Mouse (Mus musculus) liver, postnatal 0 days (tissue): ENCODE results near the gene Syt3. TPM values are rescaled to one million over a fixed set of nuclear protein-coding genes. Genes with fewer than 3 reads are reported as not detected.

Source experiments
- ATAC-seq: fragments of 200-750 bp; cut with Nextera tagmentation; 2 replicates; pipeline ENCODE4 v1.8.0; 2017; ENCODE audit warnings: mild to moderate bottlenecking, moderate library complexity
- DNase-seq: peaks from one replicate; pipeline ENCODE4 v3.0.0-alpha.2; 2016
- H3K27ac ChIP-seq: fragments of 300-500 bp; sonication (generic); 2 replicates; pipeline ENCODE4 v1.5.1; 2014; ENCODE audit warnings: antibody characterized with exemption, moderate library complexity, mild to moderate bottlenecking, low read depth
- H3K27me3 ChIP-seq: fragments of 300-500 bp; sonication (generic); 2 replicates; pipeline ENCODE4 v1.6.1; 2014; ENCODE audit warnings: low read length, control low read depth, mixed read lengths; ENCODE audit not compliant: insufficient read depth
- H3K36me3 ChIP-seq: fragments of 300-500 bp; sonication (generic); replicated peaks from 2 replicates; pipeline ENCODE4 v1.6.1; 2014; ENCODE audit warnings: mild to moderate bottlenecking, control low read depth, low read length, moderate library complexity, mixed read lengths; ENCODE audit not compliant: insufficient read depth
- H3K4me1 ChIP-seq: fragments of 300-500 bp; sonication (generic); 2 replicates; pipeline ENCODE4 v1.6.1; 2014; ENCODE audit warnings: antibody characterized with exemption, mild to moderate bottlenecking, control low read depth; ENCODE audit not compliant: insufficient read depth
- H3K4me2 ChIP-seq: fragments of 300-500 bp; sonication (generic); 2 replicates; pipeline ENCODE4 v1.6.1; 2014; ENCODE audit warnings: low read depth, mild to moderate bottlenecking, low read length, moderate library complexity, mixed read lengths
- H3K4me3 ChIP-seq: fragments of 300-500 bp; sonication (generic); 2 replicates; pipeline ENCODE4 v1.5.1; 2014; ENCODE audit warnings: low read depth, low read length
- H3K9ac ChIP-seq: fragments of 300-500 bp; sonication (generic); replicated peaks from 2 replicates; pipeline ENCODE4 v1.6.1; 2014; ENCODE audit warnings: mild to moderate bottlenecking, moderate library complexity
- H3K9me3 ChIP-seq: fragments of 300-500 bp; sonication (generic); 2 replicates; pipeline ENCODE4 v1.6.1; 2016; ENCODE audit warnings: mild to moderate bottlenecking, control low read depth, low read length, mixed read lengths
- CTCF ChIP-seq: sonication (generic); IDR thresholded peaks from 2 replicates; pipeline ENCODE4 v1.5.1; 2016; ENCODE audit warnings: antibody characterized with exemption, low read depth
- EP300 ChIP-seq: IDR thresholded peaks from 2 replicates; pipeline ENCODE4 v1.6.1; 2016; ENCODE audit warnings: antibody characterized with exemption, low read depth, mild to moderate bottlenecking
- WGBS: fragments of 180-500 bp; shearing (Covaris S2); extraction: QIAGEN DNeasy Blood & Tissue Kit; methylation state at CpG from one replicate; pipeline ENCODE4 v1.1.7; 2014; ENCODE audit not compliant: insufficient replicate concordance; 5-methylcytosine and 5-hydroxymethylcytosine counted together
- polyA plus RNA-seq: library from polyadenylated mRNA; unstranded; fragments of >200 nt; fragmentation: Nextera tagmentation; extraction: Ambion mirVana; gene quantifications from 2 replicates; pipeline ENCODE4 v1.2.1, GENCODE M21; 2015

Gene Syt3
- polyA plus RNA-seq, 1 experiment from 2014 or later, result 0.04 TPM

GRCm38 (mm10) chr7:44427666-44428065 lies 43.8 kb downstream of the Syt3 start:
- Histone ChIP-seq H3K27ac (no peak overlapping the region), H3K36me3 (no peaks in the 10 kb centered on the region), H3K9ac (no peak overlapping the region), H3K9me3 (no peaks in the 10 kb centered on the region), H3K4me2 (no peak overlapping the region), H3K27me3 (peaks cover 60% of the 10 kb centered on the region), H3K4me1 (no peaks in the 10 kb centered on the region), H3K4me3 (no peak overlapping the region)
- 20% methylated on average over 8 of the region's 8 CpGs for WGBS
- no peak for ATAC-seq
- no peak for TF ChIP-seq EP300
- DNase-seq, result no peak

- ATAC-seq, result no peak
Measured at GRCm38 (mm10) chr7:44428171-44428950, 44.5 kb downstream of the Syt3 start.

GRCm38 (mm10) chr7:44428968-44429521 lies 45.1 kb downstream of the Syt3 start, which contains the start of gene Lrrc4b:
TSS of gene Lrrc4b (plus strand) at chr7:44429018.
- ATAC-seq (no peak), DNase-seq (no peak)
- H3K27ac ChIP-seq, result no peak within 1 kb of the TSS
- no peaks in the 10 kb centered on the region for H3K4me1 ChIP-seq
- WGBS, result under 1% methylated on average over 21 of the region's 69 CpGs
- H3K4me2 ChIP-seq, result no peak within 1 kb of the TSS
- H3K4me3 ChIP-seq, result no peak within 1 kb of the TSS
- H3K27me3 ChIP-seq, result peaks cover 62% of the 10 kb centered on the region
- TF ChIP-seq EP300 (no peak), CTCF (no peak)
- H3K9me3 ChIP-seq, result no peaks in the 10 kb centered on the region
- no peaks in the 10 kb centered on the region for H3K36me3 ChIP-seq
- H3K9ac ChIP-seq, result no peak within 1 kb of the TSS

More at GRCm38 (mm10) chr7:44428171-44428950, 44.5 kb downstream of the Syt3 start:
- Histone ChIP-seq H3K4me1 (no peaks in the 10 kb centered on the region), H3K27ac (no peak overlapping the region), H3K36me3 (no peaks in the 10 kb centered on the region), H3K4me3 (no peak overlapping the region), H3K27me3 (peaks cover 62% of the 10 kb centered on the region), H3K4me2 (no peak overlapping the region), H3K9me3 (no peaks in the 10 kb centered on the region), H3K9ac (no peak overlapping the region)
- WGBS, result 3% methylated on average over 16 of the region's 38 CpGs
- no peak for TF ChIP-seq CTCF
- no peak for TF ChIP-seq EP300
- DNase-seq, result no peak

GRCm38 (mm10) chr7:44429534-44430488 lies 45.9 kb downstream of the Syt3 start:
- H3K4me1 ChIP-seq, result no peaks in the 10 kb centered on the region
- H3K27me3 ChIP-seq, result peaks cover 62% of the 10 kb centered on the region
- no peak for DNase-seq
- ATAC-seq, result no peak
- no peak overlapping the region for H3K27ac ChIP-seq
- H3K36me3 ChIP-seq, result no peaks in the 10 kb centered on the region
- no peaks in the 10 kb centered on the region for H3K9me3 ChIP-seq
- no peak overlapping the region for H3K9ac ChIP-seq
- 7% methylated on average over 29 of the region's 32 CpGs for WGBS
- H3K4me2 ChIP-seq, result no peak overlapping the region
- TF ChIP-seq CTCF (no peak), EP300 (no peak)
- no peak overlapping the region for H3K4me3 ChIP-seq

- Histone ChIP-seq H3K4me2 (no peak overlapping the region), H3K27me3 (peaks cover 51% of the 10 kb centered on the region), H3K27ac (no peak overlapping the region), H3K9ac (no peak overlapping the region), H3K36me3 (no peaks in the 10 kb centered on the region), H3K4me1 (no peaks in the 10 kb centered on the region), H3K4me3 (no peak overlapping the region), H3K9me3 (no peaks in the 10 kb centered on the region)
- TF ChIP-seq EP300, result no peak
- TF ChIP-seq CTCF, result no peak
- ATAC-seq, result no peak
- no peak for DNase-seq
- 68% methylated on average over 6 of the region's 6 CpGs for WGBS
Measured at GRCm38 (mm10) chr7:44432550-44432949, 48.6 kb downstream of the Syt3 start.

GRCm38 (mm10) chr7:44433371-44433770 lies 49.5 kb downstream of the Syt3 start:
- Histone ChIP-seq H3K9me3 (no peaks in the 10 kb centered on the region), H3K9ac (no peak overlapping the region), H3K4me1 (no peaks in the 10 kb centered on the region), H3K27ac (no peak overlapping the region), H3K27me3 (peaks cover 49% of the 10 kb centered on the region), H3K36me3 (no peaks in the 10 kb centered on the region), H3K4me2 (no peak overlapping the region), H3K4me3 (no peak overlapping the region)
- ATAC-seq (peak; percentile 29; the same call in 1 of the 2 replicates), DNase-seq (peak; percentile 34)
- TF ChIP-seq CTCF (no peak), EP300 (no peak)
- WGBS, result 8% methylated on average over 7 of the region's 7 CpGs
